Mouse (Mus musculus) cortical plate, adult 2 months (tissue): ENCODE measurements around the gene Ankrd44.

Experiments
- CTCF ChIP-seq: fragments of 200-500 bp; IDR thresholded peaks from 2 replicates; pipeline ENCODE4 v1.5.1; 2011; ENCODE audit warnings: mild to moderate bottlenecking, control low read depth, low read length; ENCODE audit not compliant: insufficient read depth; ENCODE audit errors: extremely low read depth
- POLR2A ChIP-seq: fragments of 200-500 bp; IDR thresholded peaks from 2 replicates; pipeline ENCODE4 v1.6.1; 2011; ENCODE audit warnings: mild to moderate bottlenecking, low read length, control low read depth; ENCODE audit not compliant: insufficient read depth; ENCODE audit errors: extremely low read depth

- TF ChIP-seq CTCF (no peak), POLR2A (no peak)
Measured at GRCm38 (mm10) chr1:54637340-54637739, 288.8 kb downstream of the Ankrd44 start.
